Mouse (Mus musculus) CH12.LX (cell line): ENCODE measurements around the gene Zfp423.

Source experiments
- CTCF ChIP-seq, 2 experiments: IDR thresholded peaks in 1 of 2; conservative IDR thresholded peaks in 1 of 2; 2 replicates each; pipeline ENCODE4 v1.5.1; 2011 to 2012; ENCODE audit warnings: low read depth in 2 of 2, low read length in 2 of 2, improper control_type of control experiment in 1 of 2, inconsistent platforms in 1 of 2, mild to moderate bottlenecking in 1 of 2, moderate library complexity in 1 of 2
- EP300 ChIP-seq: IDR thresholded peaks from 2 replicates; pipeline ENCODE4 v1.6.1; 2011; ENCODE audit warnings: low read length, improper control_type of control experiment
- GABPA ChIP-seq: IDR thresholded peaks from 2 replicates; pipeline ENCODE4 v1.6.1; 2012; ENCODE audit warnings: low read depth, low read length, improper control_type of control experiment, inconsistent platforms; ENCODE audit not compliant: insufficient replicate concordance
- MEF2A ChIP-seq: IDR thresholded peaks from 2 replicates; pipeline ENCODE4 v1.6.1; 2014; ENCODE audit warnings: low read depth, mild to moderate bottlenecking, inconsistent platforms, low read length, improper control_type of control experiment, borderline replicate concordance
- POLR2A ChIP-seq: IDR thresholded peaks from 2 replicates; pipeline ENCODE4 v1.6.1; 2011; ENCODE audit warnings: low read depth, mild to moderate bottlenecking, improper control_type of control experiment, low read length
- RCOR1 ChIP-seq: conservative IDR thresholded peaks from 2 replicates; pipeline ENCODE4 v1.6.1; 2012; ENCODE audit warnings: low read depth, mild to moderate bottlenecking, inconsistent platforms, low read length, improper control_type of control experiment
- TCF12 ChIP-seq: IDR thresholded peaks from 2 replicates; pipeline ENCODE4 v1.6.1; 2014; ENCODE audit warnings: low read depth, mild to moderate bottlenecking, inconsistent platforms, low read length, improper control_type of control experiment
- ZNF384 ChIP-seq: IDR thresholded peaks from 2 replicates; pipeline ENCODE4 v1.6.1; 2012; ENCODE audit warnings: low read depth, low read length, improper control_type of control experiment, inconsistent platforms

DNA sequence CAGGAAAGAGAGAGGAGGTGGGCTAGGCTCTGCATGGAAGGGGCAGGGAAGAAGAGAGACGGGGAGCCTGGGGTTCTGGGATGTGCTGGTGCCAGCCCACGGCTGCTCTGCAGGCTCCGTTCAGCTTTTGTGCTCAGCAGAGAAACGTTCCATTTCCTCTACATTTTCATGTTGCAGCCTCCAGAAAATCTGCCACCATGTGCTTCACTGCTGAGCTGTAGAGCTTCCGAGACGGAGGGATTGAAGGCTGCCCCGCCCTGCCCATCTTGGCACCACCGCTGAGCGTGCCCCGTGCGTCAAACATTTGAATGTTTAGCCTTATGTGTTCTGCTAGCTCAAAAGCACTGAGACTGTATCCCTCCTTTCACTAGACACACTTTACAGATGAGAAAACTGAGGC, 159.3 kb downstream of the Zfp423 start:
- TF ChIP-seq ZNF384: no peak
- TF ChIP-seq CTCF (conservative IDR thresholded peaks at IDR 0.05 in 1 of 2, IDR thresholded peaks at IDR 0.05 in 1 of 2; ENCODE audit: low read depth in 2 of 2, low read length in 2 of 2): no peak
- no peak for TF ChIP-seq POLR2A
- TF ChIP-seq RCOR1: no peak
- no peak for TF ChIP-seq MEF2A
- no peak for TF ChIP-seq EP300
- no peak for TF ChIP-seq TCF12
- no peak for TF ChIP-seq GABPA
